Mouse (Mus musculus): ENCODE results near the gene C130074G19Rik. TPM values are rescaled to one million over a fixed set of nuclear protein-coding genes. Genes with fewer than 3 reads are reported as not detected.

The C130074G19Rik gene
- polyA plus RNA-seq, 1 experiment from 2014 or later, result 2.7 TPM

- Histone ChIP-seq H3K4me3 (ENCODE audit: low read depth, low read length) (no peak overlapping the region), H3K36me3 (ENCODE audit: control insufficient read depth, insufficient read depth, low read length) (peaks cover 67% of the 10 kb centered on the region), H3K4me2 (ENCODE audit: low read depth, low read length) (no peak overlapping the region), H3K27me3 (replicated peaks; ENCODE audit: control insufficient read depth, insufficient read depth, low read length) (no peaks in the 10 kb centered on the region), H3K4me1 (ENCODE audit: control insufficient read depth, insufficient read depth, low read length) (no peaks in the 10 kb centered on the region), H3K27ac (replicated peaks; ENCODE audit: low read depth, low read length) (no peak overlapping the region), H3K9ac (ENCODE audit: low read depth, low read length) (no peak overlapping the region), H3K9me3 (ENCODE audit: control insufficient read depth, low read length) (no peaks in the 10 kb centered on the region)
- ATAC-seq (ENCODE audit: low read depth), result no peak
- WGBS, result 70% methylated on average over 6 of the region's 6 CpGs
- no peak for DNase-seq (ENCODE audit: low spot score)
Measured at GRCm38 (mm10) chr1:184911861-184912260, 28.8 kb upstream of the C130074G19Rik start.

GRCm38 (mm10) chr1:184908558-184908957 is 25.5 kb upstream of the C130074G19Rik start:
- WGBS, result 74% methylated on average over 9 of the region's 9 CpGs
- Histone ChIP-seq H3K27ac (replicated peaks; ENCODE audit: low read depth, low read length) (no peak overlapping the region), H3K27me3 (replicated peaks; ENCODE audit: control insufficient read depth, insufficient read depth, low read length) (no peaks in the 10 kb centered on the region), H3K9ac (ENCODE audit: low read depth, low read length) (no peak overlapping the region), H3K4me1 (ENCODE audit: control insufficient read depth, insufficient read depth, low read length) (no peaks in the 10 kb centered on the region), H3K4me2 (ENCODE audit: low read depth, low read length) (no peak overlapping the region), H3K9me3 (ENCODE audit: control insufficient read depth, low read length) (no peaks in the 10 kb centered on the region), H3K4me3 (ENCODE audit: low read depth, low read length) (no peak overlapping the region), H3K36me3 (ENCODE audit: control insufficient read depth, insufficient read depth, low read length) (peaks cover 77% of the 10 kb centered on the region)
- ATAC-seq (ENCODE audit: low read depth), result no peak
- peak; percentile 11 for DNase-seq (ENCODE audit: low spot score)

GRCm38 (mm10) chr1:184905904-184906745 is 23.1 kb upstream of the C130074G19Rik start:
- DNase-seq (ENCODE audit: low spot score) (peak; percentile 58), ATAC-seq (ENCODE audit: low read depth) (peak; percentile 32)
- Histone ChIP-seq H3K4me1 (ENCODE audit: control insufficient read depth, insufficient read depth, low read length) (no peaks in the 10 kb centered on the region), H3K9ac (ENCODE audit: low read depth, low read length) (no peak overlapping the region), H3K36me3 (ENCODE audit: control insufficient read depth, insufficient read depth, low read length) (peaks cover 69% of the 10 kb centered on the region), H3K4me3 (ENCODE audit: low read depth, low read length) (no peak overlapping the region), H3K9me3 (ENCODE audit: control insufficient read depth, low read length) (no peaks in the 10 kb centered on the region), H3K4me2 (ENCODE audit: low read depth, low read length) (no peak overlapping the region), H3K27me3 (replicated peaks; ENCODE audit: control insufficient read depth, insufficient read depth, low read length) (no peaks in the 10 kb centered on the region), H3K27ac (replicated peaks; ENCODE audit: low read depth, low read length) (no peak overlapping the region; the same call in 1 of the 2 replicates)
- 79% methylated on average over 12 of the region's 12 CpGs for WGBS

GRCm38 (mm10) chr1:184905371-184905770 is 22.4 kb upstream of the C130074G19Rik start:
- WGBS, result 67% methylated on average over 19 of the region's 19 CpGs
- no peak overlapping the region for H3K4me2 ChIP-seq (ENCODE audit: low read depth, low read length)
- peaks cover 66% of the 10 kb centered on the region for H3K36me3 ChIP-seq (ENCODE audit: control insufficient read depth, insufficient read depth, low read length)
- H3K4me1 ChIP-seq (ENCODE audit: control insufficient read depth, insufficient read depth, low read length), result no peaks in the 10 kb centered on the region
- no peaks in the 10 kb centered on the region for H3K9me3 ChIP-seq (ENCODE audit: control insufficient read depth, low read length)
- H3K27me3 ChIP-seq (replicated peaks; ENCODE audit: control insufficient read depth, insufficient read depth, low read length), result no peaks in the 10 kb centered on the region
- H3K27ac ChIP-seq (replicated peaks; ENCODE audit: low read depth, low read length), result no peak overlapping the region
- DNase-seq (ENCODE audit: low spot score) (peak; percentile 10), ATAC-seq (ENCODE audit: low read depth) (no peak)
- H3K4me3 ChIP-seq (ENCODE audit: low read depth, low read length), result no peak overlapping the region
- H3K9ac ChIP-seq (ENCODE audit: low read depth, low read length), result no peak overlapping the region

- H3K27ac ChIP-seq (replicated peaks; ENCODE audit: low read depth, low read length), result no peak overlapping the region
- WGBS, result 75% methylated on average over 7 of the region's 7 CpGs
- no peaks in the 10 kb centered on the region for H3K27me3 ChIP-seq (replicated peaks; ENCODE audit: control insufficient read depth, insufficient read depth, low read length)
- no peak overlapping the region for H3K4me2 ChIP-seq (ENCODE audit: low read depth, low read length)
- DNase-seq (ENCODE audit: low spot score), result no peak
- peak; percentile 50 for ATAC-seq (ENCODE audit: low read depth)
- peaks cover 64% of the 10 kb centered on the region for H3K36me3 ChIP-seq (ENCODE audit: control insufficient read depth, insufficient read depth, low read length)
- H3K4me1 ChIP-seq (ENCODE audit: control insufficient read depth, insufficient read depth, low read length), result no peaks in the 10 kb centered on the region
- H3K9me3 ChIP-seq (ENCODE audit: control insufficient read depth, low read length), result no peaks in the 10 kb centered on the region
- no peak overlapping the region for H3K9ac ChIP-seq (ENCODE audit: low read depth, low read length)
- no peak overlapping the region for H3K4me3 ChIP-seq (ENCODE audit: low read depth, low read length)
Measured at GRCm38 (mm10) chr1:184903697-184904096, 20.7 kb upstream of the C130074G19Rik start.

GRCm38 (mm10) chr1:184902886-184903285 is 19.9 kb upstream of the C130074G19Rik start:
- H3K4me1 ChIP-seq (ENCODE audit: control insufficient read depth, insufficient read depth, low read length), result no peaks in the 10 kb centered on the region
- no peak for DNase-seq (ENCODE audit: low spot score)
- WGBS, result 79% methylated on average over 7 of the region's 7 CpGs
- H3K9me3 ChIP-seq (ENCODE audit: control insufficient read depth, low read length), result no peaks in the 10 kb centered on the region
- H3K4me2 ChIP-seq (ENCODE audit: low read depth, low read length), result no peak overlapping the region
- ATAC-seq (ENCODE audit: low read depth), result no peak
- no peak overlapping the region for H3K9ac ChIP-seq (ENCODE audit: low read depth, low read length)
- no peaks in the 10 kb centered on the region for H3K27me3 ChIP-seq (replicated peaks; ENCODE audit: control insufficient read depth, insufficient read depth, low read length)
- no peak overlapping the region for H3K4me3 ChIP-seq (ENCODE audit: low read depth, low read length)
- peaks cover 67% of the 10 kb centered on the region for H3K36me3 ChIP-seq (ENCODE audit: control insufficient read depth, insufficient read depth, low read length)
- no peak overlapping the region for H3K27ac ChIP-seq (replicated peaks; ENCODE audit: low read depth, low read length)

GRCm38 (mm10) chr1:184897350-184897749 is 14.3 kb upstream of the C130074G19Rik start:
- Histone ChIP-seq H3K27me3 (replicated peaks; ENCODE audit: control insufficient read depth, insufficient read depth, low read length) (no peaks in the 10 kb centered on the region), H3K4me3 (ENCODE audit: low read depth, low read length) (no peak overlapping the region), H3K36me3 (ENCODE audit: control insufficient read depth, insufficient read depth, low read length) (peaks cover 22% of the 10 kb centered on the region), H3K9ac (ENCODE audit: low read depth, low read length) (no peak overlapping the region), H3K9me3 (ENCODE audit: control insufficient read depth, low read length) (no peaks in the 10 kb centered on the region), H3K4me2 (ENCODE audit: low read depth, low read length) (no peak overlapping the region), H3K4me1 (ENCODE audit: control insufficient read depth, insufficient read depth, low read length) (no peaks in the 10 kb centered on the region), H3K27ac (replicated peaks; ENCODE audit: low read depth, low read length) (no peak overlapping the region)
- DNase-seq (ENCODE audit: low spot score) (peak; percentile 20), ATAC-seq (ENCODE audit: low read depth) (no peak)
- 49% methylated on average over 16 of the region's 16 CpGs for WGBS

GRCm38 (mm10) chr1:184891998-184892397 is 9.0 kb upstream of the C130074G19Rik start:
- Histone ChIP-seq H3K27ac (replicated peaks; ENCODE audit: low read depth, low read length) (no peak overlapping the region), H3K4me3 (ENCODE audit: low read depth, low read length) (no peak overlapping the region), H3K27me3 (replicated peaks; ENCODE audit: control insufficient read depth, insufficient read depth, low read length) (no peaks in the 10 kb centered on the region), H3K4me2 (ENCODE audit: low read depth, low read length) (no peak overlapping the region), H3K4me1 (ENCODE audit: control insufficient read depth, insufficient read depth, low read length) (no peaks in the 10 kb centered on the region), H3K36me3 (ENCODE audit: control insufficient read depth, insufficient read depth, low read length) (no peaks in the 10 kb centered on the region), H3K9ac (ENCODE audit: low read depth, low read length) (no peak overlapping the region), H3K9me3 (ENCODE audit: control insufficient read depth, low read length) (no peaks in the 10 kb centered on the region)
- 80% methylated on average over 3 of the region's 3 CpGs for WGBS
- ATAC-seq (ENCODE audit: low read depth) (no peak), DNase-seq (ENCODE audit: low spot score) (no peak)

GRCm38 (mm10) chr1:184889454-184889853 is 6.4 kb upstream of the C130074G19Rik start:
- no peaks in the 10 kb centered on the region for H3K4me1 ChIP-seq (ENCODE audit: control insufficient read depth, insufficient read depth, low read length)
- no peaks in the 10 kb centered on the region for H3K9me3 ChIP-seq (ENCODE audit: control insufficient read depth, low read length)
- no peaks in the 10 kb centered on the region for H3K36me3 ChIP-seq (ENCODE audit: control insufficient read depth, insufficient read depth, low read length)
- no peak overlapping the region for H3K4me3 ChIP-seq (ENCODE audit: low read depth, low read length)
- DNase-seq (ENCODE audit: low spot score) (no peak), ATAC-seq (ENCODE audit: low read depth) (no peak)
- H3K4me2 ChIP-seq (ENCODE audit: low read depth, low read length), result no peak overlapping the region
- no peak overlapping the region for H3K9ac ChIP-seq (ENCODE audit: low read depth, low read length)
- H3K27ac ChIP-seq (replicated peaks; ENCODE audit: low read depth, low read length), result no peak overlapping the region
- 78% methylated on average over 5 of the region's 6 CpGs for WGBS
- 0 out of 2 replicates have a peak, but pooled peaks cover 4% of the 10 kb centered on the region for H3K27me3 ChIP-seq (replicated peaks; ENCODE audit: control insufficient read depth, insufficient read depth, low read length)

All from embryonic facial prominence, embryonic 14.5 days (tissue).